Mouse (Mus musculus): ENCODE measurements at regions not wholly inside any gene's neighbourhood (a gene's known extent, or its start where the extent isn't known, plus 50 kb on each side); places are given as distances from the start of the nearest gene placed in this dataset.
"Not testable (repeated sequence)": the region's sequence is repeated elsewhere in the genome, so short reads cannot be mapped to it uniquely, and the experiment has no call there.

- Histone ChIP-seq H3K27me3 (no peaks in the 10 kb centered on the region), H3K4me2 (no peak overlapping the region), H3K4me1 (replicated peaks) (no peaks in the 10 kb centered on the region), H3K9me3 (no peaks in the 10 kb centered on the region), H3K36me3 (no peaks in the 10 kb centered on the region), H3K4me3 (no peak overlapping the region), H3K9ac (no peak overlapping the region), H3K27ac (replicated peaks) (no peak overlapping the region)
- WGBS: 94% methylated on average over 10 of the region's 10 CpGs
- no peak for ATAC-seq (ENCODE audit: low read depth)
These were observed 194.6 kb upstream of the Hsf2 start for GRCm38 (mm10) chr10:57291596-57291995.

GRCm38 (mm10) chr10:57313799-57314198, 172.4 kb upstream of the Hsf2 start:
- Histone ChIP-seq H3K9ac (no peak overlapping the region), H3K36me3 (no peaks in the 10 kb centered on the region), H3K4me2 (no peak overlapping the region), H3K27ac (replicated peaks) (no peak overlapping the region), H3K4me1 (replicated peaks) (no peaks in the 10 kb centered on the region), H3K9me3 (no peaks in the 10 kb centered on the region), H3K4me3 (no peak overlapping the region), H3K27me3 (no peaks in the 10 kb centered on the region)
- WGBS: 64% methylated on average over 3 of the region's 3 CpGs
- peak; percentile 81 for ATAC-seq (ENCODE audit: low read depth)

- ATAC-seq (ENCODE audit: low read depth): no peak
- Histone ChIP-seq H3K9ac (no peak overlapping the region), H3K27me3 (no peaks in the 10 kb centered on the region), H3K4me3 (no peak overlapping the region), H3K4me2 (no peak overlapping the region), H3K9me3 (no peaks in the 10 kb centered on the region), H3K4me1 (replicated peaks) (no peaks in the 10 kb centered on the region), H3K27ac (replicated peaks) (no peak overlapping the region), H3K36me3 (no peaks in the 10 kb centered on the region)
These were observed 169.1 kb upstream of the Hsf2 start for GRCm38 (mm10) chr10:57317067-57317466.

DNA sequence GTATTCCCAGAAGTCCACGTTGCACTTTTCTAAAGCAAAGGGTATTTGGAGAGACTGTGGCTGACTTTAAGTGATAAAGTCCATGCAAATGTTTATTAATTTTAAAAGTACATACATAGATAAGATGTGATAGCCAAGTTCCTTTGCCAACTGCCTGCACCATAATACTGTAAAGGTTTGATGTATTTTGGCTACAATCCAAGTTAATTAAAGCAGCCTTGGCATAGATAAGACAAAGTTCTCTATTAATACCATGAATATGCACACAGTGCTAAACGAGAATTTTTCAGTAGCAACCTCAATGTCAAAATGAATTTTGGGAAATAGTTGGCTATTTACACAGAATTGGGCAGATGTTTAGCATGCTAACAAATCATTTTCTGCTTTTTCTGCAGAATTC, 167.0 kb upstream of the Hsf2 start:
- Histone ChIP-seq H3K36me3 (no peaks in the 10 kb centered on the region), H3K4me2 (no peak overlapping the region), H3K4me1 (replicated peaks) (no peaks in the 10 kb centered on the region), H3K9me3 (no peaks in the 10 kb centered on the region), H3K4me3 (no peak overlapping the region), H3K27me3 (no peaks in the 10 kb centered on the region), H3K9ac (no peak overlapping the region), H3K27ac (replicated peaks) (no peak overlapping the region)
- ATAC-seq (ENCODE audit: low read depth): no peak
- 56% methylated on average over 2 of the region's 2 CpGs for WGBS

- Histone ChIP-seq H3K4me1 (replicated peaks) (no peaks in the 10 kb centered on the region), H3K27ac (replicated peaks) (no peak overlapping the region), H3K27me3 (no peaks in the 10 kb centered on the region), H3K9ac (no peak overlapping the region), H3K36me3 (no peaks in the 10 kb centered on the region), H3K9me3 (no peaks in the 10 kb centered on the region), H3K4me3 (no peak overlapping the region), H3K4me2 (no peak overlapping the region)
- WGBS: 81% methylated on average over 2 of the region's 2 CpGs
- ATAC-seq (ENCODE audit: low read depth): no peak
These were observed 163.3 kb upstream of the Hsf2 start for GRCm38 (mm10) chr10:57322717-57323424.

DNA sequence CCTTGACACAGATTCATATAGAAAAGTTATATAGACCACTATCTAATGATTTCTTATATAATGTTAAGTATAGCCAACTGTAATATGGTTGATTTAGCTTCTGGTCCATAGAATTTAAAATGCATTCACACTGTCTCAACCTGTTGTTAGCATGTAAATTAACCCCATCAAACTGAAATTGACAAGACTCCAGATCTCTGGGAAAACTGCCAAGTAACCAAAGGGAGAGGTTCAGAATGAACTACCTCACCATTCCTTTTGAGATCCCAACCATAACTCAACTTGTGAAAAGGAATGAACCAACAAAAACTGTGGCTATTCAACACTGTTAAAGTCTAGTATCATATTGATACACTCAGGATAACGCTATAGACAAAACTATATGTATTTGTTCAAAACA, 162.0 kb upstream of the Hsf2 start:
- no peak overlapping the region for H3K9ac ChIP-seq
- no peak overlapping the region for H3K4me3 ChIP-seq
- no peaks in the 10 kb centered on the region for H3K9me3 ChIP-seq
- no peaks in the 10 kb centered on the region for H3K36me3 ChIP-seq
- no peaks in the 10 kb centered on the region for H3K4me1 ChIP-seq (replicated peaks)
- ATAC-seq (ENCODE audit: low read depth): no peak
- WGBS: 91% methylated on average over 1 of the region's 1 CpGs
- H3K27me3 ChIP-seq: no peaks in the 10 kb centered on the region
- no peak overlapping the region for H3K27ac ChIP-seq (replicated peaks)
- no peak overlapping the region for H3K4me2 ChIP-seq

- not testable (repeated sequence) for H3K4me2 ChIP-seq; H3K9me3 ChIP-seq; H3K27me3 ChIP-seq; ATAC-seq (ENCODE audit: low read depth); H3K9ac ChIP-seq; H3K36me3 ChIP-seq; H3K4me3 ChIP-seq; H3K27ac ChIP-seq (replicated peaks); H3K4me1 ChIP-seq (replicated peaks)
- 91% methylated on average over 1 of the region's 1 CpGs for WGBS
These were observed 123.4 kb upstream of the Hsf2 start for GRCm38 (mm10) chr10:57362781-57363180.

All from neural tube, embryonic 13.5 days (tissue).